Mouse (Mus musculus): ENCODE data around the gene Asxl2. TPM values are rescaled to one million over a fixed set of nuclear protein-coding genes. Genes with fewer than 3 reads are reported as not detected.

The Asxl2 gene
- polyA plus RNA-seq (2014; fragmentation: Nextera tagmentation; extraction: Ambion mirVana), result 10.2 and 14.4 TPM in 2 replicates

GRCm38 (mm10) chr12:3426530-3427034 is at the start of gene Asxl2:
Asxl2 (plus strand) TSS chr12:3426857.
- ATAC-seq (ENCODE audit: low FRiP score, low TSS enrichment), result peak; percentile 97
- Histone ChIP-seq H3K36me3 (ENCODE audit: control insufficient read depth, insufficient read depth, low read length) (no peaks in the 10 kb centered on the region), H3K9me3 (ENCODE audit: control insufficient read depth, low read length) (no peaks in the 10 kb centered on the region), H3K27ac (replicated peaks; ENCODE audit: low read depth, low read length) (peak within 1 kb of the TSS; percentile 94), H3K4me1 (ENCODE audit: control insufficient read depth, insufficient read depth, low read length) (peaks cover 4% of the 10 kb centered on the region), H3K27me3 (ENCODE audit: control insufficient read depth, insufficient read depth, low read length) (no peaks in the 10 kb centered on the region), H3K4me3 (replicated peaks; ENCODE audit: low read depth, low read length) (peak within 1 kb of the TSS; percentile 92), H3K4me2 (ENCODE audit: low read length) (peak within 1 kb of the TSS; percentile 67), H3K9ac (replicated peaks; ENCODE audit: low read length) (peak within 1 kb of the TSS; percentile 83)
- DNase-seq, result peak; percentile 100
- under 1% methylated on average over 53 of the region's 53 CpGs for WGBS

DNA sequence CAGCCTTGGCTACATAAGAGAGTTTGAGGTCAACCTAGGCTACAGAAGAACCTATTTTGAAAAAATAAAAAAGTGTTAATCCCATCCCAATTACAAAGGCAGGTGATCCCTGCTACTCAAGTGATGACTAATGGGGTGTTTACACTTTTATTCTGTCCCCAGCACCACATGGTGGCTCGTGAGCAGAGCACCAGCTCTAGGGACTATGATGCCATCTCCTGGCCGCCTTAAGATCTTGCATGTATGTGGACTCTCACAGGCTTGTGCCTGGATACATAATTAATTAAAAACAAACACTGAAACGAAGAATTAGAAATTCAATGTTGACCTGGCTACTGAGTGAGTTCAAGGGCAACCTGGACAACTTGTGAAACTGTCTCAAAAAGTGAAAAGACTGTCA is 49.5 kb upstream of the Asxl2 start:
- H3K27me3 ChIP-seq (ENCODE audit: control insufficient read depth, insufficient read depth, low read length), result no peaks in the 10 kb centered on the region
- H3K4me2 ChIP-seq (ENCODE audit: low read length), result no peak overlapping the region
- peaks cover 5% of the 10 kb centered on the region; the same call in 1 of the 2 replicates for H3K4me1 ChIP-seq (ENCODE audit: control insufficient read depth, insufficient read depth, low read length)
- no peak overlapping the region for H3K4me3 ChIP-seq (replicated peaks; ENCODE audit: low read depth, low read length)
- ATAC-seq (ENCODE audit: low FRiP score, low TSS enrichment) (no peak), DNase-seq (no peak)
- H3K9me3 ChIP-seq (ENCODE audit: control insufficient read depth, low read length), result no peaks in the 10 kb centered on the region
- no peak overlapping the region for H3K27ac ChIP-seq (replicated peaks; ENCODE audit: low read depth, low read length)
- peaks cover 73% of the 10 kb centered on the region for H3K36me3 ChIP-seq (ENCODE audit: control insufficient read depth, insufficient read depth, low read length)
- 27% methylated on average over 3 of the region's 3 CpGs for WGBS
- H3K9ac ChIP-seq (replicated peaks; ENCODE audit: low read length), result no peak overlapping the region

DNA sequence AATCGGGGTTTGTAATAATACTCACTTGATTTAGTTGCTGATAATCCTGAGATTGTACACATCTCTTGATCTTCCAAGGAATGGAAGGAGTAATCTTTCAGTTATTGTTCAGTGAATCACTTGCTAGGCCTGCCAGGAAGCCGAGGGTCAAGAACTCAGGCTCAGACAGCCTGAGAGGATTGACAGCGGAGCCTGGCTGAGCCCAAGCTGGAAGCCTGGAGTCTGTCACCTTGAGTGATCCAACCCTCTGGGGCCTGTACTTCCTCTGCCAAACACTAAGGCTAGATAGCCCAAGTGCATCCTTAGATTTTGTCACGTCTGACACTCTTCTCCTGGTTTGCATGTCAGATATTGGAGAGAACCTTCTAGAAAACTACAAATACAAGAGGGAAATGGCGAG is 48.9 kb upstream of the Asxl2 start:
- Histone ChIP-seq H3K4me2 (ENCODE audit: low read length) (no peak overlapping the region), H3K9me3 (ENCODE audit: control insufficient read depth, low read length) (no peaks in the 10 kb centered on the region), H3K27ac (replicated peaks; ENCODE audit: low read depth, low read length) (no peak overlapping the region), H3K36me3 (ENCODE audit: control insufficient read depth, insufficient read depth, low read length) (peaks cover 78% of the 10 kb centered on the region), H3K4me3 (replicated peaks; ENCODE audit: low read depth, low read length) (no peak overlapping the region), H3K27me3 (ENCODE audit: control insufficient read depth, insufficient read depth, low read length) (no peaks in the 10 kb centered on the region), H3K4me1 (ENCODE audit: control insufficient read depth, insufficient read depth, low read length) (no peaks in the 10 kb centered on the region), H3K9ac (replicated peaks; ENCODE audit: low read length) (no peak overlapping the region)
- ATAC-seq (ENCODE audit: low FRiP score, low TSS enrichment) (no peak), DNase-seq (no peak)
- WGBS, result 80% methylated on average over 5 of the region's 5 CpGs

GRCm38 (mm10) chr12:3384860-3385259 is 41.8 kb upstream of the Asxl2 start:
- Histone ChIP-seq H3K9ac (replicated peaks; ENCODE audit: low read length) (no peak overlapping the region), H3K27me3 (ENCODE audit: control insufficient read depth, insufficient read depth, low read length) (no peaks in the 10 kb centered on the region), H3K4me1 (ENCODE audit: control insufficient read depth, insufficient read depth, low read length) (no peaks in the 10 kb centered on the region), H3K4me2 (ENCODE audit: low read length) (no peak overlapping the region), H3K9me3 (ENCODE audit: control insufficient read depth, low read length) (no peaks in the 10 kb centered on the region), H3K27ac (replicated peaks; ENCODE audit: low read depth, low read length) (no peak overlapping the region), H3K36me3 (ENCODE audit: control insufficient read depth, insufficient read depth, low read length) (peaks cover 73% of the 10 kb centered on the region), H3K4me3 (replicated peaks; ENCODE audit: low read depth, low read length) (no peak overlapping the region)
- DNase-seq, result no peak
- no peak for ATAC-seq (ENCODE audit: low FRiP score, low TSS enrichment)
- WGBS, result 77% methylated on average over 1 of the region's 1 CpGs

- no peak overlapping the region for H3K27ac ChIP-seq (replicated peaks; ENCODE audit: low read depth, low read length)
- WGBS, result 86% methylated on average over 6 of the region's 6 CpGs
- H3K36me3 ChIP-seq (ENCODE audit: control insufficient read depth, insufficient read depth, low read length), result peaks cover 74% of the 10 kb centered on the region
These were observed 41.4 kb upstream of the Asxl2 start for GRCm38 (mm10) chr12:3385271-3385670.

DNA sequence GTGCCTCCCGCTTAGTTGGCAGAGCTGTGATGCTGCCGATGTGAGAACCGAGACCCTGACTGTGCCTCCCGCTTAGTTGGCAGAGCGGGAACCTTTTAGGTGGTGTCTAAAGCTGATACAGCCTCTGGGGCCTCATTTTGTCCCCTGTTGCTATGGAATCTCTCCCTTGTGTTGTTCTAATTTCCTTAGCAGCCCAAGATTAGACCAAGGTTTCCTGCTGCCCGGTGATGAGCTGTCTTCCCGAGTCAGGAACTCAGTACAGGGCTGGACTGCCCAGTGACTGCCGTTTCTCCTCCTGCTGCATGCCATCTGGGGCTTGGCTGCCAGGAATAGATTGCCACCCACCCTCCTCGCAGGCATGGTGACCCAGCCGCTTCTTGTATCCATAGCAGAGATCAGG is 40.7 kb upstream of the Asxl2 start:
- Histone ChIP-seq H3K4me3 (replicated peaks; ENCODE audit: low read depth, low read length) (no peak overlapping the region), H3K4me2 (ENCODE audit: low read length) (no peak overlapping the region), H3K27ac (replicated peaks; ENCODE audit: low read depth, low read length) (no peak overlapping the region; the same call in 1 of the 2 replicates), H3K4me1 (ENCODE audit: control insufficient read depth, insufficient read depth, low read length) (no peaks in the 10 kb centered on the region), H3K9ac (replicated peaks; ENCODE audit: low read length) (no peak overlapping the region), H3K9me3 (ENCODE audit: control insufficient read depth, low read length) (no peaks in the 10 kb centered on the region), H3K36me3 (ENCODE audit: control insufficient read depth, insufficient read depth, low read length) (peaks cover 75% of the 10 kb centered on the region), H3K27me3 (ENCODE audit: control insufficient read depth, insufficient read depth, low read length) (no peaks in the 10 kb centered on the region)
- DNase-seq (peak; percentile 16), ATAC-seq (ENCODE audit: low FRiP score, low TSS enrichment) (no peak)
- 54% methylated on average over 10 of the region's 10 CpGs for WGBS

More at GRCm38 (mm10) chr12:3385271-3385670, 41.4 kb upstream of the Asxl2 start:
- no peak for DNase-seq
- Histone ChIP-seq H3K9me3 (ENCODE audit: control insufficient read depth, low read length) (no peaks in the 10 kb centered on the region), H3K4me1 (ENCODE audit: control insufficient read depth, insufficient read depth, low read length) (no peaks in the 10 kb centered on the region), H3K4me2 (ENCODE audit: low read length) (no peak overlapping the region), H3K4me3 (replicated peaks; ENCODE audit: low read depth, low read length) (no peak overlapping the region), H3K9ac (replicated peaks; ENCODE audit: low read length) (no peak overlapping the region), H3K27me3 (ENCODE audit: control insufficient read depth, insufficient read depth, low read length) (no peaks in the 10 kb centered on the region)
- ATAC-seq (ENCODE audit: low FRiP score, low TSS enrichment), result no peak

DNA sequence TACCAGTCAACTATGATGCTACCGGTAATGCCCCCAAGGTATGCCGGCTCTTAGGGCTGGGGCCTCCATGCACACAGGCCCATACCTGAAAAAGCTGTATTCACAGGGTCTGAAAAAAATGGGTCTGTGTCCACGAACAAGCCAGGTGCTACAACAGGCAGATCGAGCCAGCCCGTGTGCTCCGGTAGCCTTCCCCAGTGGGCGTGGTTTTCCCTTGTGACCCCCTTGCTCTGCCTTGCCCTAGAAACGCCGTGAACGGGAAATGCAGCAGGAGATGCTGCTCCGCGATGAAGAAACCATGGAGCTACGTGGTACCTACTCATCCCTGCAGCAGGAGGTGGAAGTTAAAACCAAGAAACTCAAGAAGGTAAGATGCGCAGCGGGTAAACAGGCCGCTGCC is 38.8 kb upstream of the Asxl2 start:
- WGBS, result 96% methylated on average over 16 of the region's 16 CpGs
- Histone ChIP-seq H3K4me1 (ENCODE audit: control insufficient read depth, insufficient read depth, low read length) (no peaks in the 10 kb centered on the region), H3K27me3 (ENCODE audit: control insufficient read depth, insufficient read depth, low read length) (no peaks in the 10 kb centered on the region), H3K9ac (replicated peaks; ENCODE audit: low read length) (no peak overlapping the region), H3K9me3 (ENCODE audit: control insufficient read depth, low read length) (no peaks in the 10 kb centered on the region), H3K4me3 (replicated peaks; ENCODE audit: low read depth, low read length) (no peak overlapping the region), H3K27ac (replicated peaks; ENCODE audit: low read depth, low read length) (no peak overlapping the region), H3K4me2 (ENCODE audit: low read length) (no peak overlapping the region), H3K36me3 (ENCODE audit: control insufficient read depth, insufficient read depth, low read length) (peaks cover 76% of the 10 kb centered on the region)
- DNase-seq, result no peak
- ATAC-seq (ENCODE audit: low FRiP score, low TSS enrichment), result no peak

GRCm38 (mm10) chr12:3389394-3389793 is 37.3 kb upstream of the Asxl2 start:
- no peak overlapping the region for H3K4me3 ChIP-seq (replicated peaks; ENCODE audit: low read depth, low read length)
- no peak overlapping the region for H3K9ac ChIP-seq (replicated peaks; ENCODE audit: low read length)
- no peak overlapping the region for H3K4me2 ChIP-seq (ENCODE audit: low read length)
- no peak overlapping the region for H3K27ac ChIP-seq (replicated peaks; ENCODE audit: low read depth, low read length)
- ATAC-seq (ENCODE audit: low FRiP score, low TSS enrichment) (no peak), DNase-seq (no peak)
- H3K27me3 ChIP-seq (ENCODE audit: control insufficient read depth, insufficient read depth, low read length), result no peaks in the 10 kb centered on the region
- no peaks in the 10 kb centered on the region for H3K9me3 ChIP-seq (ENCODE audit: control insufficient read depth, low read length)
- peaks cover 75% of the 10 kb centered on the region for H3K36me3 ChIP-seq (ENCODE audit: control insufficient read depth, insufficient read depth, low read length)
- WGBS, result 96% methylated on average over 12 of the region's 12 CpGs
- no peaks in the 10 kb centered on the region for H3K4me1 ChIP-seq (ENCODE audit: control insufficient read depth, insufficient read depth, low read length)

GRCm38 (mm10) chr12:3390071-3390470 is 36.6 kb upstream of the Asxl2 start:
- Histone ChIP-seq H3K4me2 (ENCODE audit: low read length) (no peak overlapping the region), H3K36me3 (ENCODE audit: control insufficient read depth, insufficient read depth, low read length) (peaks cover 75% of the 10 kb centered on the region), H3K4me3 (replicated peaks; ENCODE audit: low read depth, low read length) (no peak overlapping the region), H3K9ac (replicated peaks; ENCODE audit: low read length) (no peak overlapping the region), H3K9me3 (ENCODE audit: control insufficient read depth, low read length) (no peaks in the 10 kb centered on the region), H3K4me1 (ENCODE audit: control insufficient read depth, insufficient read depth, low read length) (no peaks in the 10 kb centered on the region), H3K27me3 (ENCODE audit: control insufficient read depth, insufficient read depth, low read length) (no peaks in the 10 kb centered on the region), H3K27ac (replicated peaks; ENCODE audit: low read depth, low read length) (no peak overlapping the region)
- DNase-seq (no peak), ATAC-seq (ENCODE audit: low FRiP score, low TSS enrichment) (no peak)
- 89% methylated on average over 2 of the region's 2 CpGs for WGBS

Measured in midbrain, embryonic 14.5 days (tissue).